Mouse (Mus musculus): ENCODE measurements around the gene Dock1. TPM values are rescaled to one million over a fixed set of nuclear protein-coding genes. Genes with fewer than 3 reads are reported as not detected.

Gene Dock1
- polyA plus RNA-seq, 1 experiment from 2014 or later = 40.3 TPM

- no peak for DNase-seq (ENCODE audit: low spot score)
- H3K9me3 ChIP-seq = peaks cover 2% of the 10 kb centered on the region; the same call in 1 of the 2 replicates
- peaks cover 10% of the 10 kb centered on the region for H3K36me3 ChIP-seq (replicated peaks)
- no peaks in the 10 kb centered on the region for H3K27me3 ChIP-seq (replicated peaks; ENCODE audit: low read depth, poor library complexity, severe bottlenecking)
- H3K27ac ChIP-seq (replicated peaks) = no peak overlapping the region
- H3K4me1 ChIP-seq = peaks cover 2% of the 10 kb centered on the region; the same call in 1 of the 2 replicates
- no peak overlapping the region for H3K4me3 ChIP-seq
- 87% methylated on average over 5 of the region's 5 CpGs for WGBS
These were observed 393.4 kb downstream of the Dock1 start for GRCm38 (mm10) chr7:135063886-135064285.

- peaks cover 2% of the 10 kb centered on the region; the same call in 1 of the 2 replicates for H3K4me1 ChIP-seq
- H3K36me3 ChIP-seq (replicated peaks) = peaks cover 3% of the 10 kb centered on the region; the same call in 1 of the 2 replicates
- DNase-seq (ENCODE audit: low spot score) = no peak
- no peak overlapping the region for H3K27ac ChIP-seq (replicated peaks)
- H3K9me3 ChIP-seq = no peaks in the 10 kb centered on the region; the same call in 1 of the 2 replicates
- H3K4me3 ChIP-seq = no peak overlapping the region
- WGBS = 49% methylated on average over 5 of the region's 5 CpGs
- H3K27me3 ChIP-seq (replicated peaks; ENCODE audit: low read depth, poor library complexity, severe bottlenecking) = no peaks in the 10 kb centered on the region
These were observed 394.8 kb downstream of the Dock1 start for GRCm38 (mm10) chr7:135065301-135065700.

- 86% methylated on average over 3 of the region's 3 CpGs for WGBS
- H3K27me3 ChIP-seq (replicated peaks; ENCODE audit: low read depth, poor library complexity, severe bottlenecking) = no peaks in the 10 kb centered on the region
- H3K4me1 ChIP-seq = peaks cover 2% of the 10 kb centered on the region; the same call in 1 of the 2 replicates
These were observed 398.4 kb downstream of the Dock1 start for GRCm38 (mm10) chr7:135068887-135069286.

GRCm38 (mm10) chr7:135076904-135077303 lies 406.4 kb downstream of the Dock1 start:
- Histone ChIP-seq H3K9me3 (no peaks in the 10 kb centered on the region), H3K27me3 (replicated peaks; ENCODE audit: low read depth, poor library complexity, severe bottlenecking) (no peaks in the 10 kb centered on the region), H3K4me3 (no peak overlapping the region), H3K36me3 (replicated peaks) (0 out of 2 replicates have a peak, but pooled peaks cover 5% of the 10 kb centered on the region), H3K4me1 (peaks cover 3% of the 10 kb centered on the region; the same call in 1 of the 2 replicates), H3K27ac (replicated peaks) (no peak overlapping the region)
- no peak for DNase-seq (ENCODE audit: low spot score)
- WGBS = 89% methylated on average over 6 of the region's 6 CpGs

More at GRCm38 (mm10) chr7:135068887-135069286, 398.4 kb downstream of the Dock1 start:
- H3K36me3 ChIP-seq (replicated peaks) = no peaks in the 10 kb centered on the region; the same call in 1 of the 2 replicates
- DNase-seq (ENCODE audit: low spot score) = no peak
- no peak overlapping the region for H3K4me3 ChIP-seq
- no peaks in the 10 kb centered on the region for H3K9me3 ChIP-seq
- no peak overlapping the region for H3K27ac ChIP-seq (replicated peaks)

GRCm38 (mm10) chr7:135077340-135077739 lies 406.9 kb downstream of the Dock1 start:
- no peak overlapping the region for H3K27ac ChIP-seq (replicated peaks)
- no peaks in the 10 kb centered on the region for H3K27me3 ChIP-seq (replicated peaks; ENCODE audit: low read depth, poor library complexity, severe bottlenecking)
- peaks cover 9% of the 10 kb centered on the region for H3K36me3 ChIP-seq (replicated peaks)
- no peak overlapping the region for H3K4me3 ChIP-seq
- WGBS = 86% methylated on average over 6 of the region's 6 CpGs
- H3K4me1 ChIP-seq = peaks cover 3% of the 10 kb centered on the region; the same call in 1 of the 2 replicates
- H3K9me3 ChIP-seq = no peaks in the 10 kb centered on the region
- DNase-seq (ENCODE audit: low spot score) = no peak

GRCm38 (mm10) chr7:135077806-135078205 lies 407.4 kb downstream of the Dock1 start:
- no peak overlapping the region for H3K27ac ChIP-seq (replicated peaks)
- no peaks in the 10 kb centered on the region for H3K9me3 ChIP-seq
- H3K4me1 ChIP-seq = peaks cover 3% of the 10 kb centered on the region; the same call in 1 of the 2 replicates
- peaks cover 12% of the 10 kb centered on the region for H3K36me3 ChIP-seq (replicated peaks)
- WGBS = 87% methylated on average over 10 of the region's 10 CpGs
- H3K27me3 ChIP-seq (replicated peaks; ENCODE audit: low read depth, poor library complexity, severe bottlenecking) = no peaks in the 10 kb centered on the region
- H3K4me3 ChIP-seq = no peak overlapping the region
- no peak for DNase-seq (ENCODE audit: low spot score)

GRCm38 (mm10) chr7:135083421-135083820 lies 413.0 kb downstream of the Dock1 start:
- WGBS = 94% methylated on average over 8 of the region's 8 CpGs

GRCm38 (mm10) chr7:135084069-135084468 lies 413.6 kb downstream of the Dock1 start:
- no peak for DNase-seq (ENCODE audit: low spot score)
- Histone ChIP-seq H3K9me3 (no peaks in the 10 kb centered on the region), H3K36me3 (replicated peaks) (peaks cover 30% of the 10 kb centered on the region), H3K27ac (replicated peaks) (no peak overlapping the region), H3K4me1 (no peaks in the 10 kb centered on the region), H3K27me3 (replicated peaks; ENCODE audit: low read depth, poor library complexity, severe bottlenecking) (no peaks in the 10 kb centered on the region), H3K4me3 (no peak overlapping the region)
- 87% methylated on average over 7 of the region's 7 CpGs for WGBS

More at GRCm38 (mm10) chr7:135083421-135083820, 413.0 kb downstream of the Dock1 start:
- no peak for DNase-seq (ENCODE audit: low spot score)
- Histone ChIP-seq H3K9me3 (no peaks in the 10 kb centered on the region), H3K4me3 (no peak overlapping the region), H3K27me3 (replicated peaks; ENCODE audit: low read depth, poor library complexity, severe bottlenecking) (no peaks in the 10 kb centered on the region), H3K4me1 (no peaks in the 10 kb centered on the region), H3K27ac (replicated peaks) (no peak overlapping the region), H3K36me3 (replicated peaks) (peaks cover 30% of the 10 kb centered on the region)

- no peaks in the 10 kb centered on the region for H3K4me1 ChIP-seq
- H3K27me3 ChIP-seq (replicated peaks; ENCODE audit: low read depth, poor library complexity, severe bottlenecking) = no peaks in the 10 kb centered on the region
- DNase-seq (ENCODE audit: low spot score) = no peak
- no peak overlapping the region for H3K27ac ChIP-seq (replicated peaks)
- 76% methylated on average over 5 of the region's 5 CpGs for WGBS
- no peaks in the 10 kb centered on the region for H3K9me3 ChIP-seq
- peaks cover 29% of the 10 kb centered on the region for H3K36me3 ChIP-seq (replicated peaks)
- H3K4me3 ChIP-seq = no peak overlapping the region
These were observed 416.1 kb downstream of the Dock1 start for GRCm38 (mm10) chr7:135086556-135086955.

GRCm38 (mm10) chr7:135089626-135090025 lies 419.2 kb downstream of the Dock1 start:
- Histone ChIP-seq H3K9me3 (no peaks in the 10 kb centered on the region), H3K4me1 (no peaks in the 10 kb centered on the region), H3K36me3 (replicated peaks) (peaks cover 9% of the 10 kb centered on the region), H3K27ac (replicated peaks) (no peak overlapping the region), H3K27me3 (replicated peaks; ENCODE audit: low read depth, poor library complexity, severe bottlenecking) (no peaks in the 10 kb centered on the region), H3K4me3 (no peak overlapping the region)
- 85% methylated on average over 4 of the region's 4 CpGs for WGBS
- no peak for DNase-seq (ENCODE audit: low spot score)

GRCm38 (mm10) chr7:135093851-135094250 lies 423.4 kb downstream of the Dock1 start:
- no peaks in the 10 kb centered on the region for H3K27me3 ChIP-seq (replicated peaks; ENCODE audit: low read depth, poor library complexity, severe bottlenecking)
- peaks cover 3% of the 10 kb centered on the region for H3K36me3 ChIP-seq (replicated peaks)
- no peak overlapping the region for H3K27ac ChIP-seq (replicated peaks)
- no peaks in the 10 kb centered on the region for H3K4me1 ChIP-seq
- DNase-seq (ENCODE audit: low spot score) = no peak
- H3K9me3 ChIP-seq = no peaks in the 10 kb centered on the region
- H3K4me3 ChIP-seq = no peak overlapping the region
- 80% methylated on average over 2 of the region's 2 CpGs for WGBS

GRCm38 (mm10) chr7:135101921-135102320 lies 431.5 kb downstream of the Dock1 start:
- no peaks in the 10 kb centered on the region for H3K9me3 ChIP-seq
- no peak overlapping the region for H3K4me3 ChIP-seq
- peaks cover 7% of the 10 kb centered on the region; the same call in 1 of the 2 replicates for H3K36me3 ChIP-seq (replicated peaks)
- H3K4me1 ChIP-seq = no peaks in the 10 kb centered on the region
- DNase-seq (ENCODE audit: low spot score) = no peak
- H3K27ac ChIP-seq (replicated peaks) = no peak overlapping the region
- H3K27me3 ChIP-seq (replicated peaks; ENCODE audit: low read depth, poor library complexity, severe bottlenecking) = no peaks in the 10 kb centered on the region
- WGBS = 92% methylated on average over 7 of the region's 7 CpGs

- Histone ChIP-seq H3K27me3 (replicated peaks; ENCODE audit: low read depth, poor library complexity, severe bottlenecking) (no peaks in the 10 kb centered on the region), H3K36me3 (replicated peaks) (peaks cover 38% of the 10 kb centered on the region), H3K4me3 (no peak overlapping the region), H3K27ac (replicated peaks) (no peak overlapping the region), H3K9me3 (no peaks in the 10 kb centered on the region), H3K4me1 (no peaks in the 10 kb centered on the region)
- DNase-seq (ENCODE audit: low spot score) = no peak
- WGBS = 88% methylated on average over 3 of the region's 3 CpGs
These were observed 436.1 kb downstream of the Dock1 start for GRCm38 (mm10) chr7:135106536-135106935.

Measured in embryonic facial prominence, embryonic 10.5 days (tissue).